Mouse (Mus musculus): ENCODE data around the gene Adam19. TPM values are rescaled to one million over a fixed set of nuclear protein-coding genes. Genes with fewer than 3 reads are reported as not detected.

The Adam19 gene
- polyA plus RNA-seq, 1 experiment: 21.3 TPM

DNA sequence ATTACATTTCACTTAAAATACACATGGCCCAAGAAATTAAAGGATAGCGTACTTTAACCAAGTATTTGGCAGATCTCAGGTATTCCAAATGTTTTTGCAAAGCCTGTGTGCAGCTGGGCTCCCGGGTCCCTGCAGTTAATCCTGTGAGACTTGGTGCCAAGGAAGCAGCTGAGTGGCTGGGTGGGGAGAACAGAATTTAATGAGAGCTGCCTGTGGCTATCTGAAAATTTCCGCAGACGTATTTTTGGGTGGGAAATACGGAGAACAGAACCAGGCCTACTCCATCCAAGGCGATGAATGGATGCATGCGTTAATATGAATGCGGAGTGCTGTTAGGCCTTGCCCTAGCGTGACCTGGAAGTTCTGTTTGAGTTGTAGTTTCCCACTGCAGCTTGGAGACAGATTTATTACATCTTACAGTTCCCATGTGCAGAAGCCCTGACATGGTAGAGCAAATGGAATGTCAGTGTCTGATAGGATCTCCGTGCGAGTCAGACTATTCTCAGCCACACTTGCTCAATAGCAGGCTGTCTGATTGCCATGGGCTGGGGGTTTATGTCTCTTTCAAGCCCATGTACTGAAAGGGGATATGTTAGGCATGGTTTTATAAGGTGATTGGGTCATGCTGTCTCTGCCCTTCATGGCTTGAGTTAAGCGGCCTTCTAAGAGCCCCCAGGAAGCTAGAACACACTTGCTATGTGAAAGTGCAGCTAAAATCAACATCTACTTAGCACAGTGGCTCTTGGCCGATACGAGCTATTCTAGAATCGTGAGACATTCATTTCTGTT, 17.5 kb downstream of the Adam19 start:
- TF ChIP-seq POLR2A (IDR thresholded peaks at IDR 0.05; ENCODE audit: low read depth, low read length) (no peak), CTCF (IDR thresholded peaks at IDR 0.05; ENCODE audit: extremely low read depth, insufficient read depth, insufficient read length, insufficient replicate concordance) (no peak)
- peaks cover 6% of the 10 kb centered on the region; the same call in 1 of the 2 replicates for H3K36me3 ChIP-seq (ENCODE audit: control insufficient read depth, insufficient read depth, low read length)
- H3K27me3 ChIP-seq (ENCODE audit: control insufficient read depth, insufficient read depth, low read length): no peaks in the 10 kb centered on the region
- H3K27ac ChIP-seq (ENCODE audit: insufficient read depth, low read length): no peak overlapping the region
- WGBS: 83% methylated on average over 15 of the region's 15 CpGs
- DNase-seq (ENCODE audit: low read depth in 1 of 2, low spot score in 2 of 2): no peak
- peaks cover 31% of the 10 kb centered on the region for H3K4me1 ChIP-seq (ENCODE audit: control insufficient read depth, insufficient read depth, insufficient read length)
- no peak overlapping the region for H3K4me3 ChIP-seq (ENCODE audit: extremely low read depth, insufficient read depth, insufficient read length)

DNA sequence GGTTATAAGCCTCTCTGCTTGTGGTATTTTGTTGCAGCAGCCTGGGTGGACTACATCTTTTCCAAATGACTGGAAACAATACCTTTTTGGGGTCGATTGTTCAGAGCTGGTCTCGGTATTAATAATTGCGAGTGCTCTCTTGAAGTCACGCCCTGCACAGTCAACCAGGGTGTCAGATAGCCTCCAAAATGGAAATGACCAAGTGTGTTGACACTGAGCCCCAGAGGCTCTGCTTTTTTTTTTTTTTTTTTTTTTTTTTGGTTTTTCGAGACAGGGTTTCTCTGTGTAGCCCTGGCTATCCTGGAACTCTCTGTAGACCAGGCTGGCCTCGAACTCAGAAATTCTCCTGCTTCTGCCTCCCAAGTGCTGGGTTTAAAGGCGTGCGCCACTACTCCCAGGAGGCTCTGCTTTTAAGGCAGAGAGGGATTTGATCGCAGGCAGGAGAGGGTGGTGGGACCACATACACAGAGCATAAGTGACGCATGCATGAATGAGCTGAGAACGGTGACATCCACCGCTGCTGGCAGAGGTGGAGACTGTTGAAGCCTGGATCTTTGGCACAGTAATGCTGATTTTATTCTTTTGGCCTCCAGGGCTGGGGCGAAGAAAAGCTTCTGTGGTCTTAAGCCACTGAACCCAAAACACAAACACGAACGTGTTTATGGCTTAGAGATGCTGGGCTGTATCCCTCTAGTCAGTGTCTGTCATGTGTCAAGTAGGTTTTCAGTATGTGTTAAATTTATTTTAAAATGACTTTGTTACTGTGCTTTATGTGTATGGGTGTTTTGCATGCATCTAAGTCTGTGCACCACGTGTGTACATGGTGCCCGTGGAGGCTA, 18.3 kb downstream of the Adam19 start:
- TF ChIP-seq POLR2A (IDR thresholded peaks at IDR 0.05; ENCODE audit: low read depth, low read length) (no peak), CTCF (IDR thresholded peaks at IDR 0.05; ENCODE audit: extremely low read depth, insufficient read depth, insufficient read length, insufficient replicate concordance) (no peak)
- Histone ChIP-seq H3K27ac (ENCODE audit: insufficient read depth, low read length) (no peak overlapping the region), H3K27me3 (ENCODE audit: control insufficient read depth, insufficient read depth, low read length) (no peaks in the 10 kb centered on the region), H3K36me3 (ENCODE audit: control insufficient read depth, insufficient read depth, low read length) (peaks cover 6% of the 10 kb centered on the region; the same call in 1 of the 2 replicates), H3K4me1 (ENCODE audit: control insufficient read depth, insufficient read depth, insufficient read length) (peaks cover 25% of the 10 kb centered on the region), H3K4me3 (ENCODE audit: extremely low read depth, insufficient read depth, insufficient read length) (no peak overlapping the region)
- DNase-seq (ENCODE audit: low read depth in 1 of 2, low spot score in 2 of 2): no peak
- 88% methylated on average over 17 of the region's 17 CpGs for WGBS

DNA sequence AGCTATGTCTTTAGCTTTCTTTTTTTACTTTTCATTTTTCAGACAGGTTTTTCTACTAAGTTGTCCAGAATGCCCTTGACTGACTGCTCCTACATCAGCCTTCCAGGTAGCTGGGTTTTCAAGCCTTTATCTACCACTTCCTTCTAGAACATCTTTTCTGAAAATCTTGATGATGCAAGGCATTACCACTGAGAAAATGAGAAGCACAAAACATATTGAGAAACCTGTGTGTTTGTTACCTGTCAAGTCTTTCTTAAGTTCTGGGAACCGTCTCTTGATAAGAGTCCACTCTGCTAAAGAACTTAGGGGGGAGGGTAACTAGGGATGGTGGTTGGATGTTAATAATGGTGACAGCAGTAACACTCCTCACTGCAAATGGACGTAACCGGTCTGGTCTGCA, 19.7 kb downstream of the Adam19 start:
- WGBS: 90% methylated on average over 3 of the region's 3 CpGs
- H3K27me3 ChIP-seq (ENCODE audit: control insufficient read depth, insufficient read depth, low read length): no peaks in the 10 kb centered on the region
- no peak for DNase-seq (ENCODE audit: low read depth in 1 of 2, low spot score in 2 of 2)
- TF ChIP-seq POLR2A (IDR thresholded peaks at IDR 0.05; ENCODE audit: low read depth, low read length) (no peak), CTCF (IDR thresholded peaks at IDR 0.05; ENCODE audit: extremely low read depth, insufficient read depth, insufficient read length, insufficient replicate concordance) (no peak)
- peaks cover 6% of the 10 kb centered on the region; the same call in 1 of the 2 replicates for H3K36me3 ChIP-seq (ENCODE audit: control insufficient read depth, insufficient read depth, low read length)
- peaks cover 15% of the 10 kb centered on the region; the same call in 1 of the 2 replicates for H3K4me1 ChIP-seq (ENCODE audit: control insufficient read depth, insufficient read depth, insufficient read length)
- H3K27ac ChIP-seq (ENCODE audit: insufficient read depth, low read length): peak overlapping the region; percentile 17; the same call in 1 of the 2 replicates
- no peak overlapping the region for H3K4me3 ChIP-seq (ENCODE audit: extremely low read depth, insufficient read depth, insufficient read length)

DNA sequence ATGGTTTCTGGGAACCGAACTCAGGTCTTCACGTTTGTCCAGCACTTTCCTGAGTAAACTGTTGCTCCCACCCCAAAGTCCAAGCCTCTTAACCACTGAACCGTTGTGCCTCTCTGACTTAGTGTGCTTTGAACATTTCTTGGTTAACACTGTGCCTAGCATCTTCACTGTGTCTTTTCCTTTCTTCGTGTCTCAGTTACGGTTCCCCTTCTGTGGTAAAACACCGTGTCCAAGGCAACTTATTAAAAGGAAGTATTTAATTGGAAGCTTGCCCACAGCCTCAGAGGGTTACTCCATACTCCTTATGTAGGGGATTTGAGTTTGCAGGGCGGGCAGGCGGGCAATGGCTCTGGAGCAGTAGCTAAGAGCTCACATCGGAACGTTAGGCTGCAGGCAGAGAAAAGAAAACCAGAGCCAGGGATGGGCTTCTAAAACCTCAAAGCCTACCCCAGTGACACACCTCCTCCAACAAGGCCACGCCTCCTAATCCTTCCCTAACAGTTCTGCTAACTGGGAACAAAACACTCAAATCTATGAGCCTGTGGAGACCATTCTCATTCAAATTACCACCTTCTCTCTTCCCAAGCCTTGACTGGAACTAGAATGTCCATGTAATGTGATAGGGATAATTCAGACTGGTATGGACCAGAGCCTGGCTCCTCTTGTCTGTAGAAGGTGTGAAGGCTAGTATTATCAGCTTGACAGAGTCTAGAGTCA, 20.8 kb downstream of the Adam19 start:
- peak overlapping the region; percentile 46 for H3K27ac ChIP-seq (ENCODE audit: insufficient read depth, low read length)
- no peak overlapping the region for H3K4me3 ChIP-seq (ENCODE audit: extremely low read depth, insufficient read depth, insufficient read length)
- 61% methylated on average over 11 of the region's 11 CpGs for WGBS

DNA sequence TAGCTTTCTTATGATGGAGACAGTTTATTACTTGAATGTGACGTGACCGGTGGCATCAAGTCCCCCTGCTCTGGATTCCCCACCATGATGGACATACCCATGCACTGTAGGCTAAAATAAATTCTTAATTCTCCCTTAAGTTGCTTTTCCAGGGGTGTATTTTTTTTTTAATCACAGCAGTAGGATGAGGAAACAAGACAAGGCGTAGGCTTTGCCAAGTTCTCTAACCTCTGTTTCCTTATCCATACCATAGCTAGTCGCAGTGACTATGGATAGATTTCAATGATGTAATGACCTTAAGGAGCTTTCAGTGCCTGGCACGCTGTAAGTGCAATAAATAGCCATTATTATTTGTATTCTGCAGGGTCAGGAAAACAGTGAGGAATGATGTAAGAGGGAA, 21.5 kb downstream of the Adam19 start:
- H3K36me3 ChIP-seq (ENCODE audit: control insufficient read depth, insufficient read depth, low read length): peaks cover 6% of the 10 kb centered on the region; the same call in 1 of the 2 replicates
- no peak overlapping the region for H3K4me3 ChIP-seq (ENCODE audit: extremely low read depth, insufficient read depth, insufficient read length)
- no peak for TF ChIP-seq CTCF (IDR thresholded peaks at IDR 0.05; ENCODE audit: extremely low read depth, insufficient read depth, insufficient read length, insufficient replicate concordance)
- TF ChIP-seq POLR2A (IDR thresholded peaks at IDR 0.05; ENCODE audit: low read depth, low read length): no peak
- no peak overlapping the region for H3K27ac ChIP-seq (ENCODE audit: insufficient read depth, low read length)
- WGBS: 76% methylated on average over 5 of the region's 5 CpGs
- no peak for DNase-seq (ENCODE audit: low read depth in 1 of 2, low spot score in 2 of 2)
- no peaks in the 10 kb centered on the region for H3K27me3 ChIP-seq (ENCODE audit: control insufficient read depth, insufficient read depth, low read length)
- peaks cover 9% of the 10 kb centered on the region; the same call in 1 of the 2 replicates for H3K4me1 ChIP-seq (ENCODE audit: control insufficient read depth, insufficient read depth, insufficient read length)

More for the DNA sequence above, 20.8 kb downstream of the Adam19 start:
- peaks cover 11% of the 10 kb centered on the region; the same call in 1 of the 2 replicates for H3K4me1 ChIP-seq (ENCODE audit: control insufficient read depth, insufficient read depth, insufficient read length)
- H3K27me3 ChIP-seq (ENCODE audit: control insufficient read depth, insufficient read depth, low read length): no peaks in the 10 kb centered on the region
- peaks cover 6% of the 10 kb centered on the region; the same call in 1 of the 2 replicates for H3K36me3 ChIP-seq (ENCODE audit: control insufficient read depth, insufficient read depth, low read length)
- DNase-seq (ENCODE audit: low read depth in 1 of 2, low spot score in 2 of 2): no peak
- no peak for TF ChIP-seq CTCF (IDR thresholded peaks at IDR 0.05; ENCODE audit: extremely low read depth, insufficient read depth, insufficient read length, insufficient replicate concordance)
- no peak for TF ChIP-seq POLR2A (IDR thresholded peaks at IDR 0.05; ENCODE audit: low read depth, low read length)

DNA sequence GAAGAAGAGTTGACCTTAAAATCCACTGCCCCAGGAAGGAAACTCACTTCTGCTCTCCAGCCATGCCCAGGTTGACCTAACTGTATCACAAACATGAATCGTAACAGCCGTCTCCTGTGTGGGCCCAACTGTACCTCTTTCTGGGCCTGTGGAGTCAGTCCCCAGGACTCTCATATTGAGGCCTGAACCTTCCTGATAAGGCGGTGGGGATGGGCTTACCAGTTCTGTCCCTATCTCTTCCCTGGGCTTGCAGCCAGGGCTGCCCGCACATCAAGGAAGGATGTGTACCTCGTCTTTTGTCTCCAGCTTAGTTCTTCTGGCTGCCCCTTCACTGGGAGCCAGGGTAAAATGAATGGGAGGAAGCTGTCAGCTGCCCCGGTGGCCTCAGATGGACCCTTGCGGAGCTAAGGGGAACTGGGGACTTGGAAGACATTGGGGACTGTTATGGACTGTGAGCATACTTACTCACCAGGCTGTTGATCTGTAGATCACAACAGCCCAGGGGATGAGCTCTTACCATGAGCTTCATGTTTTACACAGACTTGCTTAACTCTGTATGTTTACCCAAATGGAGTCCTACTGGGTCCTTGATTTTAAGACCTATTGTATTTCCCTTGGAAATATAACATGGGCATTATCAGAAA, 22.1 kb downstream of the Adam19 start:
- no peak overlapping the region for H3K4me3 ChIP-seq (ENCODE audit: extremely low read depth, insufficient read depth, insufficient read length)
- no peak overlapping the region for H3K27ac ChIP-seq (ENCODE audit: insufficient read depth, low read length)
- no peaks in the 10 kb centered on the region for H3K27me3 ChIP-seq (ENCODE audit: control insufficient read depth, insufficient read depth, low read length)
- no peak for DNase-seq (ENCODE audit: low read depth in 1 of 2, low spot score in 2 of 2)
- TF ChIP-seq CTCF (IDR thresholded peaks at IDR 0.05; ENCODE audit: extremely low read depth, insufficient read depth, insufficient read length, insufficient replicate concordance): no peak
- TF ChIP-seq POLR2A (IDR thresholded peaks at IDR 0.05; ENCODE audit: low read depth, low read length): no peak
- peaks cover 6% of the 10 kb centered on the region; the same call in 1 of the 2 replicates for H3K36me3 ChIP-seq (ENCODE audit: control insufficient read depth, insufficient read depth, low read length)
- peaks cover 9% of the 10 kb centered on the region; the same call in 1 of the 2 replicates for H3K4me1 ChIP-seq (ENCODE audit: control insufficient read depth, insufficient read depth, insufficient read length)
- WGBS: 77% methylated on average over 7 of the region's 7 CpGs
